Mouse (Mus musculus): Measurements from ENCODE around the gene Rnf151. TPM values are rescaled to one million over a fixed set of nuclear protein-coding genes. Genes with fewer than 3 reads are reported as not detected.

Rnf151 gene
- polyA plus RNA-seq, 1 experiment from 2014 or later: not detected

- DNase-seq (ENCODE audit: low spot score) (no peak), ATAC-seq (ENCODE audit: insufficient number of reproducible peaks, low FRiP score, low TSS enrichment, low read depth) (no peak)
- H3K4me3 ChIP-seq (ENCODE audit: low read depth, low read length): no peak overlapping the region; the same call in 1 of the 2 replicates
- H3K4me2 ChIP-seq (ENCODE audit: low read depth, severe bottlenecking): peak overlapping the region; percentile 80; the same call in 1 of the 2 replicates
- H3K9ac ChIP-seq (ENCODE audit: low read length): no peak overlapping the region
- H3K27ac ChIP-seq (replicated peaks; ENCODE audit: low read depth, low read length): no peak overlapping the region
- H3K27me3 ChIP-seq (ENCODE audit: control insufficient read depth, insufficient read depth, low read length): no peaks in the 10 kb centered on the region
- no peaks in the 10 kb centered on the region for H3K9me3 ChIP-seq (ENCODE audit: control insufficient read depth, low read length)
- H3K36me3 ChIP-seq (ENCODE audit: control insufficient read depth, insufficient read depth, low read length): peaks cover 32% of the 10 kb centered on the region
- 91% methylated on average over 3 of the region's 3 CpGs for WGBS
- H3K4me1 ChIP-seq (ENCODE audit: control insufficient read depth, insufficient read depth, low read length): peaks cover 10% of the 10 kb centered on the region
These were observed 12.0 kb downstream of the Rnf151 start for GRCm38 (mm10) chr17:24705821-24706220.

GRCm38 (mm10) chr17:24701251-24701650, 16.6 kb downstream of the Rnf151 start:
- ATAC-seq (ENCODE audit: insufficient number of reproducible peaks, low FRiP score, low TSS enrichment, low read depth) (no peak), DNase-seq (ENCODE audit: low spot score) (no peak)
- H3K27me3 ChIP-seq (ENCODE audit: control insufficient read depth, insufficient read depth, low read length): no peaks in the 10 kb centered on the region
- WGBS: 94% methylated on average over 9 of the region's 9 CpGs
- H3K36me3 ChIP-seq (ENCODE audit: control insufficient read depth, insufficient read depth, low read length): peaks cover 39% of the 10 kb centered on the region
- no peak overlapping the region for H3K9ac ChIP-seq (ENCODE audit: low read length)
- no peak overlapping the region for H3K4me2 ChIP-seq (ENCODE audit: low read depth, severe bottlenecking)
- no peak overlapping the region for H3K4me3 ChIP-seq (ENCODE audit: low read depth, low read length)
- no peak overlapping the region for H3K27ac ChIP-seq (replicated peaks; ENCODE audit: low read depth, low read length)
- H3K9me3 ChIP-seq (ENCODE audit: control insufficient read depth, low read length): no peaks in the 10 kb centered on the region
- H3K4me1 ChIP-seq (ENCODE audit: control insufficient read depth, insufficient read depth, low read length): peaks cover 6% of the 10 kb centered on the region; the same call in 1 of the 2 replicates

GRCm38 (mm10) chr17:24699473-24699872, 18.4 kb downstream of the Rnf151 start:
- peaks cover 9% of the 10 kb centered on the region; the same call in 1 of the 2 replicates for H3K4me1 ChIP-seq (ENCODE audit: control insufficient read depth, insufficient read depth, low read length)
- H3K4me2 ChIP-seq (ENCODE audit: low read depth, severe bottlenecking): no peak overlapping the region
- 82% methylated on average over 2 of the region's 2 CpGs for WGBS
- no peaks in the 10 kb centered on the region for H3K9me3 ChIP-seq (ENCODE audit: control insufficient read depth, low read length)
- H3K36me3 ChIP-seq (ENCODE audit: control insufficient read depth, insufficient read depth, low read length): peaks cover 32% of the 10 kb centered on the region
- no peak overlapping the region for H3K27ac ChIP-seq (replicated peaks; ENCODE audit: low read depth, low read length)
- H3K9ac ChIP-seq (ENCODE audit: low read length): no peak overlapping the region
- ATAC-seq (ENCODE audit: insufficient number of reproducible peaks, low FRiP score, low TSS enrichment, low read depth) (no peak), DNase-seq (ENCODE audit: low spot score) (no peak)
- no peaks in the 10 kb centered on the region for H3K27me3 ChIP-seq (ENCODE audit: control insufficient read depth, insufficient read depth, low read length)
- H3K4me3 ChIP-seq (ENCODE audit: low read depth, low read length): no peak overlapping the region

GRCm38 (mm10) chr17:24698715-24699114, 19.1 kb downstream of the Rnf151 start:
- no peaks in the 10 kb centered on the region for H3K9me3 ChIP-seq (ENCODE audit: control insufficient read depth, low read length)
- H3K27ac ChIP-seq (replicated peaks; ENCODE audit: low read depth, low read length): no peak overlapping the region
- H3K4me2 ChIP-seq (ENCODE audit: low read depth, severe bottlenecking): no peak overlapping the region
- no peak for DNase-seq (ENCODE audit: low spot score)
- peaks cover 9% of the 10 kb centered on the region; the same call in 1 of the 2 replicates for H3K4me1 ChIP-seq (ENCODE audit: control insufficient read depth, insufficient read depth, low read length)
- no peak overlapping the region for H3K9ac ChIP-seq (ENCODE audit: low read length)
- 74% methylated on average over 9 of the region's 9 CpGs for WGBS
- no peaks in the 10 kb centered on the region for H3K27me3 ChIP-seq (ENCODE audit: control insufficient read depth, insufficient read depth, low read length)
- H3K4me3 ChIP-seq (ENCODE audit: low read depth, low read length): no peak overlapping the region
- no peak for ATAC-seq (ENCODE audit: insufficient number of reproducible peaks, low FRiP score, low TSS enrichment, low read depth)
- H3K36me3 ChIP-seq (ENCODE audit: control insufficient read depth, insufficient read depth, low read length): peaks cover 24% of the 10 kb centered on the region

GRCm38 (mm10) chr17:24697985-24698384, 19.9 kb downstream of the Rnf151 start:
- 32% methylated on average over 5 of the region's 5 CpGs for WGBS
- H3K4me2 ChIP-seq (ENCODE audit: low read depth, severe bottlenecking): 0 out of 2 replicates have a peak overlapping the region, but pooled peaks have one; percentile 7
- H3K9me3 ChIP-seq (ENCODE audit: control insufficient read depth, low read length): no peaks in the 10 kb centered on the region
- H3K4me3 ChIP-seq (ENCODE audit: low read depth, low read length): no peak overlapping the region
- H3K9ac ChIP-seq (ENCODE audit: low read length): no peak overlapping the region
- no peak overlapping the region for H3K27ac ChIP-seq (replicated peaks; ENCODE audit: low read depth, low read length)
- H3K4me1 ChIP-seq (ENCODE audit: control insufficient read depth, insufficient read depth, low read length): peaks cover 9% of the 10 kb centered on the region; the same call in 1 of the 2 replicates
- H3K36me3 ChIP-seq (ENCODE audit: control insufficient read depth, insufficient read depth, low read length): peaks cover 22% of the 10 kb centered on the region
- DNase-seq (ENCODE audit: low spot score) (no peak), ATAC-seq (ENCODE audit: insufficient number of reproducible peaks, low FRiP score, low TSS enrichment, low read depth) (no peak)
- H3K27me3 ChIP-seq (ENCODE audit: control insufficient read depth, insufficient read depth, low read length): no peaks in the 10 kb centered on the region

GRCm38 (mm10) chr17:24696011-24696697, 21.7 kb downstream of the Rnf151 start, which contains the start of the genes Gfer and Noxo1:
TSS of gene Gfer (minus strand) at chr17:24696156.
TSS of gene Noxo1 (plus strand) at chr17:24696234.
- peak within 1 kb of the TSS; percentile 87 for H3K4me2 ChIP-seq (ENCODE audit: low read depth, severe bottlenecking)
- H3K36me3 ChIP-seq (ENCODE audit: control insufficient read depth, insufficient read depth, low read length): peaks cover 16% of the 10 kb centered on the region
- H3K9ac ChIP-seq (ENCODE audit: low read length): peak within 1 kb of the TSS; percentile 79
- peaks cover 9% of the 10 kb centered on the region; the same call in 1 of the 2 replicates for H3K4me1 ChIP-seq (ENCODE audit: control insufficient read depth, insufficient read depth, low read length)
- peak within 1 kb of the TSS; percentile 88 for H3K4me3 ChIP-seq (ENCODE audit: low read depth, low read length)
- DNase-seq (ENCODE audit: low spot score): peak; percentile 87
- no peaks in the 10 kb centered on the region for H3K9me3 ChIP-seq (ENCODE audit: control insufficient read depth, low read length)
- H3K27me3 ChIP-seq (ENCODE audit: control insufficient read depth, insufficient read depth, low read length): no peaks in the 10 kb centered on the region
- ATAC-seq (ENCODE audit: insufficient number of reproducible peaks, low FRiP score, low TSS enrichment, low read depth): peak; percentile 84
- H3K27ac ChIP-seq (replicated peaks; ENCODE audit: low read depth, low read length): peak within 1 kb of the TSS; percentile 75
- under 1% methylated on average over 42 of the region's 76 CpGs for WGBS

GRCm38 (mm10) chr17:24695326-24696010, 22.4 kb downstream of the Rnf151 start:
- Histone ChIP-seq H3K4me3 (ENCODE audit: low read depth, low read length) (peak overlapping the region; percentile 88), H3K27me3 (ENCODE audit: control insufficient read depth, insufficient read depth, low read length) (peaks cover 3% of the 10 kb centered on the region), H3K4me1 (ENCODE audit: control insufficient read depth, insufficient read depth, low read length) (peaks cover 9% of the 10 kb centered on the region; the same call in 1 of the 2 replicates), H3K9ac (ENCODE audit: low read length) (peak overlapping the region; percentile 79), H3K9me3 (ENCODE audit: control insufficient read depth, low read length) (no peaks in the 10 kb centered on the region), H3K27ac (replicated peaks; ENCODE audit: low read depth, low read length) (peak overlapping the region; percentile 75), H3K4me2 (ENCODE audit: low read depth, severe bottlenecking) (peak overlapping the region; percentile 87), H3K36me3 (ENCODE audit: control insufficient read depth, insufficient read depth, low read length) (peaks cover 10% of the 10 kb centered on the region)
- ATAC-seq (ENCODE audit: insufficient number of reproducible peaks, low FRiP score, low TSS enrichment, low read depth) (peak; percentile 34; the same call in 1 of the 2 replicates), DNase-seq (ENCODE audit: low spot score) (peak; percentile 55)
- 5% methylated on average over 51 of the region's 51 CpGs for WGBS

- no peak overlapping the region for H3K27ac ChIP-seq (replicated peaks; ENCODE audit: low read depth, low read length)
- no peak for DNase-seq (ENCODE audit: low spot score)
- no peak overlapping the region for H3K9ac ChIP-seq (ENCODE audit: low read length)
- peaks cover 34% of the 10 kb centered on the region for H3K27me3 ChIP-seq (ENCODE audit: control insufficient read depth, insufficient read depth, low read length)
- no peak for ATAC-seq (ENCODE audit: insufficient number of reproducible peaks, low FRiP score, low TSS enrichment, low read depth)
- H3K9me3 ChIP-seq (ENCODE audit: control insufficient read depth, low read length): no peaks in the 10 kb centered on the region
- WGBS: 94% methylated on average over 5 of the region's 5 CpGs
- no peak overlapping the region for H3K4me2 ChIP-seq (ENCODE audit: low read depth, severe bottlenecking)
- H3K4me3 ChIP-seq (ENCODE audit: low read depth, low read length): no peak overlapping the region
- peaks cover 14% of the 10 kb centered on the region; the same call in 1 of the 2 replicates for H3K4me1 ChIP-seq (ENCODE audit: control insufficient read depth, insufficient read depth, low read length)
- peaks cover 7% of the 10 kb centered on the region for H3K36me3 ChIP-seq (ENCODE audit: control insufficient read depth, insufficient read depth, low read length)
These were observed 25.5 kb downstream of the Rnf151 start for GRCm38 (mm10) chr17:24692385-24692784.

Data from limb, embryonic 11.5 days (tissue).